Mouse (Mus musculus) spleen, adult 2 months (tissue): ENCODE measurements around the gene Olfr243.

Experiments used
- CTCF ChIP-seq: fragments of 200-500 bp; IDR thresholded peaks from 2 replicates; pipeline ENCODE4 v1.5.1; 2011; ENCODE audit warnings: mild to moderate bottlenecking, inconsistent platforms; ENCODE audit not compliant: insufficient read depth, insufficient read length, insufficient replicate concordance; ENCODE audit errors: extremely low read depth
- POLR2A ChIP-seq: fragments of 200-500 bp; IDR thresholded peaks from 2 replicates; pipeline ENCODE4 v1.6.1; 2011; ENCODE audit warnings: low read depth, low read length, inconsistent platforms

GRCm38 (mm10) chr7:103671091-103671490 lies 43.4 kb upstream of the Olfr243 start, which contains the start of gene Olfr624:
- TF ChIP-seq CTCF (no peak), POLR2A (no peak)
